Mouse (Mus musculus) yolk sac, embryonic 10.5 days (tissue): Measurements from ENCODE around the gene Bsdc1.
A peak's percentile ranks its signal among the peaks of the same experiment; 100 is the strongest.

Experiments used
- DNase-seq: peaks from one replicate; pipeline ENCODE4 v3.0.0-alpha.2; 2017; ENCODE audit warnings: low spot score

Gene Bsdc1

DNA sequence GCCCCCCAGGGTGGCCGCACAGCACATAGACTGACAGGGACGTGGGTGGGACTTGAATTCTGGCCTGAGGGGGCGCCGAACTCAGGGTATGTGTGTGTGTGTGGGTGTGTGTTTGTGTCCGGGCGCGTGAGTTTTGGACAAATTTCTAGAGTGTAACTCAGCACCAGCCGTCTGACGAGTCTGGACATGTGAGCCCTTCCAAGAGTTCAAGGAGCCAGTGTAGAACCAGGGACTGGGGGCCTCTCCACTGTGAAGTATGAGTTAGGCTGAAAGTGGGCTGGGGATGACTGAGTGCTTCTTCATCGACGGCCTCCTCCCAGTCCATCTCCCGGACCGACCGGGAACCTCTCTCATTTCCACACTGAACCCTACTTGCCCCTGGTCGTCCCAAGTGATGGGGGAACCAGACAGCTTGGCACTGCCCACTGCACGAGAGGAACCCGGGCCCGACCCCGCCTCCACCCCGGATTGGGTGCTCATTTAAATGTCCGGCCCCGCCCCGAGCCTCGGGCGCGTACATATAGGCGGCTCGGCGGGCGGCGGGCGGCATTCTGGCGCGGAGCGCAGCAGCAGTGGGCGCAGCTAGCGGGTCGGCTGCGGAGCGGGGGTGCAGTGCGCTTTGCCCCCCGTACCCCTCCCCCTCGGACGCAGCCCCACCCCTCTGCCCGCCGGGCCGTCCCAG lies 51.8 kb downstream of the Bsdc1 start, which contains the start of gene Marcksl1:
Gene Marcksl1 (plus strand): TSS at position 496 of the 682 bp plus-strand sequence.
- peak; percentile 84 for DNase-seq

DNA sequence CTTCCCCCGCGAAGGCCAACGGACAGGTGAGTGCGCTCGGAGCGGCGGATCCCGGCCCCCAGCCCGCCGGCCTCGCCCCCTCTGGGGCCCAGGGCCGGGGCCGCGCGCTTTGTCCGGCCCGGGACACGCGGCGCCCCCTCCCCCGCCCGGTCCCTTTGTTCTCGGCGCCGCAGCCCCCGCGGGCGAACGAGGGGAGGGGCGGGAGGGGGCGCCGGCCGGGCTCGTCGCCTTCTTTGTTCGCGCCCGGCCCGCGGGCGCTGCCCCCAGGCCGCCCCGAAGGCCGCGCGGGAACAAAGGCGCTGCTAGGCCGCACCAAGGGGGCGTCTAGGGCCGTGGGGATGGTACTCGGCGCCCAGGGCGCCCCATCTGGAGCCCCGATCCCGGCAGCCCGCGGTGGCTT lies 52.5 kb downstream of the Bsdc1 start:
- no peak for DNase-seq

DNA sequence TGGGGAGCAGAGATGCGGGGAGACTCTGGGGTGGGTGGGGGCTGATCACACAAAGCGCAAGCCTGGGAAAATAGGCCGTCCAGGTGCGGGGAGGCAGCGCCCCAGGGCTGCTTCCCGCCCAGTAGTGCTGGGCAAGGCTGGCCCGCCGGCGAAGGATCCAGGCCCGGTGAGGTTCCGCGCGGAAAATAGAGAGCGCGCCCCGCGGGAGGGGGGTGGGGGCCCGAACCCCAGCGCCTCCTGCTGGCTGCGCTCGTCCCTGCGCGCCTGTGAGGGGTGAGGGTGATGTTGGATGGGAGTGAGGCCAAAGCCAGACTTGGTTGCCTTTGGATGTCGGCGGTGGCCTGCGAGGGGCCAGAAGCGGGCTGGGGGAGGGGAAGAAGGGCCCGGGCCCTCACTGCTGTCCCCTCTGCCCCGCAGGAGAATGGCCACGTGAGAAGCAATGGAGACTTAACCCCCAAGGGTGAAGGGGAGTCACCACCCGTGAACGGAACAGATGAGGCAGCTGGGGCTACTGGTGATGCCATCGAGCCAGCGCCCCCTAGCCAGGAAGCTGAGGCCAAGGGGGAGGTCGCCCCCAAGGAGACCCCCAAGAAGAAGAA lies 53.0 kb downstream of the Bsdc1 start:
- peak; percentile 59 for DNase-seq

GRCm38 (mm10) chr4:129516925-129517324 lies 55.5 kb downstream of the Bsdc1 start:
- DNase-seq = no peak

GRCm38 (mm10) chr4:129518519-129518918 lies 57.1 kb downstream of the Bsdc1 start:
- no peak for DNase-seq

DNA sequence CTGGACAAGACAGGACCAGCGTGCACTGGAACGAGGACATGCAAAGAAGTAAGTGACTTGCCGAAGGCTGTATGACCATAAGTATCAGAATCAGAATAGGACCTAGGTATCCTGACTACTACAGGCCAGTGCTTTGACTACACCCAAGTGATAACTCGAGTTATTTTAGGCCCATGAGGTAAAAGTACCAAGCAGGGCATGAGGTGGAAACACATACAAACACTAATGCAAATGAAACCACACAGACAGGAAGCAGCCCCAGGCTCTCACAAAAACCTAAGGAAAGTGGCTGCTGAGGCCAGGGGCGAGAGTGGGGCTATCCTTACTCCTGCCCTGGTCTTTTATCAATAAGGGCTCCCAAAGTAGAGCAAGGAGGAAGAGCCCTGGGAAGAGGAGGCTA lies 64.0 kb downstream of the Bsdc1 start:
- DNase-seq = no peak

GRCm38 (mm10) chr4:129525889-129526288 lies 64.5 kb downstream of the Bsdc1 start:
- peak; percentile 67 for DNase-seq

- peak; percentile 28 for DNase-seq
These were observed 67.5 kb downstream of the Bsdc1 start for GRCm38 (mm10) chr4:129528901-129529300.
